Mouse (Mus musculus) kidney, embryonic 16.5 days (tissue): ENCODE data around the gene Sirpa. TPM values are rescaled to one million over a fixed set of nuclear protein-coding genes. Genes with fewer than 3 reads are reported as not detected.

Experiments used
- ATAC-seq: fragments of 200-750 bp; cut with Nextera tagmentation; 2 replicates; pipeline ENCODE4 v1.8.0; 2017; ENCODE audit warnings: moderate TSS enrichment; ENCODE audit not compliant: low FRiP score, low TSS enrichment
- H3K27ac ChIP-seq: fragments of 300-500 bp; sonication (generic); 2 replicates; pipeline ENCODE4 v1.5.1; 2014; ENCODE audit warnings: low read length
- H3K27me3 ChIP-seq: fragments of 300-500 bp; sonication (generic); 2 replicates; pipeline ENCODE4 v1.6.1; 2014; ENCODE audit warnings: low read length, control low read depth, mixed read lengths; ENCODE audit not compliant: insufficient read depth
- H3K36me3 ChIP-seq: fragments of 300-500 bp; sonication (generic); 2 replicates; pipeline ENCODE4 v1.6.1; 2014; ENCODE audit warnings: low read length, control low read depth, mixed read lengths; ENCODE audit not compliant: insufficient read depth
- H3K4me1 ChIP-seq: fragments of 300-500 bp; sonication (generic); 2 replicates; pipeline ENCODE4 v1.6.1; 2014; ENCODE audit warnings: low read length, control low read depth, mixed read lengths; ENCODE audit not compliant: insufficient read depth
- H3K4me2 ChIP-seq: fragments of 300-500 bp; sonication (generic); replicated peaks from 2 replicates; pipeline ENCODE4 v1.6.1; 2014; ENCODE audit warnings: low read depth, low read length
- H3K4me3 ChIP-seq: fragments of 300-500 bp; sonication (generic); 2 replicates; pipeline ENCODE4 v1.5.1; 2014; ENCODE audit warnings: mild to moderate bottlenecking, low read length
- H3K9ac ChIP-seq: fragments of 300-500 bp; sonication (generic); replicated peaks from 2 replicates; pipeline ENCODE4 v1.6.1; 2014; ENCODE audit warnings: low read length
- H3K9me3 ChIP-seq: fragments of 300-500 bp; sonication (generic); 2 replicates; pipeline ENCODE4 v1.6.1; 2016; ENCODE audit warnings: low read length, control low read depth
- WGBS: fragments of 180-500 bp; shearing (Covaris S2); extraction: QIAGEN DNeasy Blood & Tissue Kit; methylation state at CpG from one replicate; pipeline ENCODE4 v1.1.7; 2014; 5-methylcytosine and 5-hydroxymethylcytosine counted together
- polyA plus RNA-seq: library from polyadenylated mRNA; unstranded; fragments of >200 nt; fragmentation: Nextera tagmentation; extraction: Ambion mirVana; gene quantifications from 2 replicates; pipeline ENCODE4 v1.2.1, GENCODE M21; 2015

The Sirpa gene
- polyA plus RNA-seq, 1 experiment from 2014 or later: 29.8 TPM

DNA sequence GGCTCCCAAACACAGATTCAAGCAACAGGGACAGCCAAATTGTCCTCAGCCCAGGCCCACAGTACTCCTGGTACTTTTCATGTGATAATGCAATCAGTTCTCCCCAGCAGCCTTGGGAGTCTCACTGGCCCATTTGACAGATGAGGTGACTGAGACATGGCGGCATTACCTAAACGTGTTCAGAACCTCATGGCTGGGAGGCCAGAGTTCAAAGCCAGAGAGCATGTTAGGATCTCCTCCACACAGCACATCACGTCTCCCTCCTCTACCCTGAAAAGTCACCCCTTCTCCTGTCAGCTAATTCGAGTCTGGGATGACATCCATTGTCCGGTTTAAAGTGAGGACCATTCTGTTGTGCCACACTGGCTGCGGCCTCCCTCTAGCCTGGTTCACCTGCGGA, 27.5 kb downstream of the Sirpa start:
- WGBS: 87% methylated on average over 7 of the region's 7 CpGs
- Histone ChIP-seq H3K9me3 (no peaks in the 10 kb centered on the region; the same call in 1 of the 2 replicates), H3K4me1 (peaks cover 7% of the 10 kb centered on the region; the same call in 1 of the 2 replicates), H3K36me3 (peaks cover 13% of the 10 kb centered on the region), H3K4me2 (no peak overlapping the region), H3K4me3 (no peak overlapping the region), H3K27me3 (no peaks in the 10 kb centered on the region), H3K27ac (no peak overlapping the region), H3K9ac (no peak overlapping the region)
- no peak for ATAC-seq

GRCm38 (mm10) chr2:129620881-129621280, 28.2 kb downstream of the Sirpa start:
- H3K9ac ChIP-seq: no peak overlapping the region

GRCm38 (mm10) chr2:129621654-129622490, 29.2 kb downstream of the Sirpa start:
- no peaks in the 10 kb centered on the region for H3K9me3 ChIP-seq
- H3K4me2 ChIP-seq: no peak overlapping the region
- H3K4me1 ChIP-seq: peaks cover 9% of the 10 kb centered on the region; the same call in 1 of the 2 replicates
- H3K4me3 ChIP-seq: no peak overlapping the region
- no peaks in the 10 kb centered on the region for H3K36me3 ChIP-seq
- H3K27me3 ChIP-seq: no peaks in the 10 kb centered on the region
- no peak overlapping the region for H3K27ac ChIP-seq
- ATAC-seq: no peak
- 85% methylated on average over 9 of the region's 9 CpGs for WGBS
- no peak overlapping the region for H3K9ac ChIP-seq

More at GRCm38 (mm10) chr2:129620881-129621280, 28.2 kb downstream of the Sirpa start:
- Histone ChIP-seq H3K4me3 (no peak overlapping the region), H3K4me1 (peaks cover 9% of the 10 kb centered on the region; the same call in 1 of the 2 replicates), H3K27me3 (no peaks in the 10 kb centered on the region), H3K27ac (no peak overlapping the region), H3K4me2 (no peak overlapping the region), H3K9me3 (no peaks in the 10 kb centered on the region; the same call in 1 of the 2 replicates), H3K36me3 (peaks cover 6% of the 10 kb centered on the region)
- no peak for ATAC-seq
- WGBS: 88% methylated on average over 5 of the region's 5 CpGs

GRCm38 (mm10) chr2:129622918-129623317, 30.3 kb downstream of the Sirpa start:
- Histone ChIP-seq H3K27me3 (no peaks in the 10 kb centered on the region), H3K4me1 (peaks cover 9% of the 10 kb centered on the region; the same call in 1 of the 2 replicates), H3K4me2 (no peak overlapping the region), H3K9ac (no peak overlapping the region), H3K4me3 (no peak overlapping the region), H3K36me3 (no peaks in the 10 kb centered on the region), H3K27ac (no peak overlapping the region), H3K9me3 (no peaks in the 10 kb centered on the region)
- WGBS: 84% methylated on average over 5 of the region's 5 CpGs
- ATAC-seq: no peak

- H3K27me3 ChIP-seq: no peaks in the 10 kb centered on the region
- H3K4me3 ChIP-seq: no peak overlapping the region
- no peak overlapping the region for H3K9ac ChIP-seq
- ATAC-seq: no peak
- 89% methylated on average over 7 of the region's 7 CpGs for WGBS
- H3K27ac ChIP-seq: no peak overlapping the region
- peaks cover 9% of the 10 kb centered on the region; the same call in 1 of the 2 replicates for H3K4me1 ChIP-seq
- no peaks in the 10 kb centered on the region for H3K9me3 ChIP-seq
- H3K36me3 ChIP-seq: no peaks in the 10 kb centered on the region
- H3K4me2 ChIP-seq: no peak overlapping the region
These were observed 31.1 kb downstream of the Sirpa start for GRCm38 (mm10) chr2:129623771-129624170.

- WGBS: 59% methylated on average over 13 of the region's 13 CpGs
- no peak for ATAC-seq
- no peaks in the 10 kb centered on the region for H3K9me3 ChIP-seq
- H3K9ac ChIP-seq: no peak overlapping the region
- no peaks in the 10 kb centered on the region for H3K27me3 ChIP-seq
- no peaks in the 10 kb centered on the region for H3K36me3 ChIP-seq
- H3K4me1 ChIP-seq: peaks cover 9% of the 10 kb centered on the region; the same call in 1 of the 2 replicates
- H3K4me3 ChIP-seq: no peak overlapping the region
- no peak overlapping the region for H3K4me2 ChIP-seq
- no peak overlapping the region for H3K27ac ChIP-seq
These were observed 31.7 kb downstream of the Sirpa start for GRCm38 (mm10) chr2:129624246-129624918.

DNA sequence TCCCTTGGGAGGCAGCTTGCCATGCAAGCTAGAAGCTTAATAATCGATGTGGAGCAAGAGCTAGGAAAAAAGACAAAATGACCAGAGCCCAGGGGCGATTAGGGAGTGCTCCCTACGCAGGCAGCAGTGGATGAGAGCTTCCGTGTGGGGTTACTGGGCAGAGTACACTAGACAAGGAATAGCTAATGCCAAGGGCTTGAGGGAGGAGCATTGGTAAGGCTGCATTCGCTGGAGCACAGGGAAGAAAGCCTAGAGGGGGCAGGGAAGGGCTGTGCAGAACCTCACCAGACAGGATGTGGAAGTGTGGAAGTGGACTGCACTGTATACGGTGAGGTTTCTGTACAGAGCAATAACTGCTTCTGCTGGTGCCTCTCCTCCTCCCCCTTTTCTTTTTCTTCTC, 32.3 kb downstream of the Sirpa start:
- no peak for ATAC-seq
- Histone ChIP-seq H3K27ac (no peak overlapping the region), H3K36me3 (peaks cover 1% of the 10 kb centered on the region; the same call in 1 of the 2 replicates), H3K4me3 (no peak overlapping the region), H3K9ac (no peak overlapping the region), H3K4me1 (peaks cover 9% of the 10 kb centered on the region; the same call in 1 of the 2 replicates), H3K27me3 (no peaks in the 10 kb centered on the region), H3K9me3 (no peaks in the 10 kb centered on the region), H3K4me2 (no peak overlapping the region)
- 48% methylated on average over 6 of the region's 6 CpGs for WGBS

DNA sequence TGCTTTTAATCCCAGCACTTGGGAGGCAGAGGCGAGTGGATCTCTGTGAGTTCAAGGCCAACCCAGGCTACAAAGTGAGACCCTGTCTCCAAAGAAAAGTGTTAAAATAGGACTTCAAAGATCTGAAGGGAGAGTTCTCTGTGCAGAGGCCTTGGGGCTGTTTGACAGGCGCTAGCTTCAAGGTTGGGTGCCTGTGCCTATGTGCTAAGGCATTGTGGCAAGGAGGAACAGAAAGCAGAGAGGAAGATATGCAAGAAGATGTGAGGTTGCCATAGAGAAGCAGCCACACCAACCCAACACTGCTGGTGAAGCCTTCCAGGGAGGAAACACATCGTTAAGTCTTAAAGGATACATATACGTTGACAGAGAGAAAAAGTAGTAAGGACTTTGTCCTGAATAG, 33.2 kb downstream of the Sirpa start:
- H3K4me2 ChIP-seq: no peak overlapping the region
- no peaks in the 10 kb centered on the region for H3K9me3 ChIP-seq
- H3K4me3 ChIP-seq: no peak overlapping the region
- peaks cover 9% of the 10 kb centered on the region; the same call in 1 of the 2 replicates for H3K4me1 ChIP-seq
- no peak overlapping the region for H3K9ac ChIP-seq
- peaks cover 5% of the 10 kb centered on the region for H3K36me3 ChIP-seq
- H3K27ac ChIP-seq: no peak overlapping the region
- WGBS: 77% methylated on average over 4 of the region's 4 CpGs
- ATAC-seq: no peak
- no peaks in the 10 kb centered on the region for H3K27me3 ChIP-seq

DNA sequence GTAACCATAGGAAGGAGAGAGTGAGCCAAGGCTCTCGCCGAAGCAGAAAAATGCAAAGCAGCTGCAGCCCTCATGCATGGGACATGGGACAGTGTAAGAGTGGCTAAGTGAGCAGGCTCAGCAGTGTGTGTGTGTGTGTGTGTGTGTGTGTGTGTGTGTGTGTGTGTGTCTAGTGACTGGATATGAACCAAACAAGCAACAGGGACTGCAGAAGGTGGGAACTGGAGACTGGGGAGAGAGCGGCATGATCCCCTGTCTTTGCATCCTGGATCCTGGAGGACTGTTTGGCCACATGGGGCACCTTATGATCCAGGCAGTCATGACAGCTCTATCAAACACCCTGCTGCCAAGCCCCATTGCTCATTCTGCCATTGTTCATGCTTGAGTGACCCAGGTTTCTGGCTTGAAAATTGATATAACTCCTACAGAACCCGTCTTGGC, 34.0 kb downstream of the Sirpa start:
- H3K27me3 ChIP-seq: no peaks in the 10 kb centered on the region
- peaks cover 10% of the 10 kb centered on the region for H3K36me3 ChIP-seq
- peaks cover 9% of the 10 kb centered on the region; the same call in 1 of the 2 replicates for H3K4me1 ChIP-seq
- H3K9ac ChIP-seq: no peak overlapping the region
- no peak for ATAC-seq
- no peak overlapping the region for H3K27ac ChIP-seq
- 75% methylated on average over 4 of the region's 4 CpGs for WGBS
- no peak overlapping the region for H3K4me3 ChIP-seq
- H3K9me3 ChIP-seq: no peaks in the 10 kb centered on the region
- no peak overlapping the region for H3K4me2 ChIP-seq
